Mouse (Mus musculus) ES-Bruce4 (cell line): ENCODE data around the gene Yrdc.

Source experiments
- CTCF ChIP-seq: IDR thresholded peaks from one replicate; pipeline ENCODE4 v1.8.1; 2011; ENCODE audit warnings: low read depth, low read length
- POLR2A ChIP-seq: IDR thresholded peaks from one replicate; pipeline ENCODE4 v1.8.1; 2011; ENCODE audit warnings: low read length; ENCODE audit not compliant: insufficient read depth

- no peak for TF ChIP-seq CTCF
- no peak for TF ChIP-seq POLR2A
These were observed 20.8 kb upstream of the Yrdc start for GRCm38 (mm10) chr4:124829671-124830070.
